Mouse (Mus musculus): ENCODE measurements around the gene 1700016D06Rik.

DNA sequence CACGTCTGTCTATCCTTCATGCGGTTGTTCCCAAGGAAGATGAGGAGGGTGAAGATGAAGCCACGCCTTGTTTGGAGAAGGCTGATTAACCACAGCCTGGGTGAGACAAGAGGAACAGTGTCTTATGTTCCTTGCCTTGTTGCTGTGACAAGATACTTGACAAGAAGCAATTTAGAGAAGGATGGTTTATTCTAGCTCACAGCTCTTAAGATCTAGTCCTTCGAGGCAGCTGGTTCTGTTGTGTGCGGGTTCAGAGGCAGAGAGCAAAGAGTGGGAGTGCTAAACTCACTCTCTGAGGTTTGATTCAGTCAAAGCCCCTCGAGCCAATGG is at the start of gene 1700016D06Rik:
- TF ChIP-seq E2F4 (IDR thresholded peaks at IDR 0.05; ENCODE audit: borderline replicate concordance, low read depth, low read length) (no peak), BHLHE40 (IDR thresholded peaks at IDR 0.05; ENCODE audit: borderline replicate concordance, low read depth, low read length) (no peak), CTCF (IDR thresholded peaks at IDR 0.05 in 2 of 3, conservative IDR thresholded peaks at IDR 0.05 in 1 of 3; ENCODE audit: control insufficient read depth in 1 of 3, insufficient read depth in 1 of 3, low read depth in 2 of 3, low read length in 3 of 3, poor library complexity in 1 of 3, severe bottlenecking in 1 of 3) (no peak), GATA1 (IDR thresholded peaks at IDR 0.05; ENCODE audit: low read depth, low read length) (no peak), EP300 (IDR thresholded peaks at IDR 0.05; ENCODE audit: low read depth in 1 of 2, low read length in 2 of 2) (no peak), ZKSCAN1 (IDR thresholded peaks at IDR 0.05; ENCODE audit: low read depth, low read length) (no peak), TAL1 (IDR thresholded peaks at IDR 0.05; ENCODE audit: low read length) (no peak)

All from MEL (cell line).